Mouse (Mus musculus) retina, postnatal 1 day (tissue): Measurements from ENCODE around the gene Kif13a.

ENCODE experiments used
- DNase-seq: peaks from one replicate; pipeline ENCODE4 v3.0.0-alpha.2; 2012

Kif13a gene

DNA sequence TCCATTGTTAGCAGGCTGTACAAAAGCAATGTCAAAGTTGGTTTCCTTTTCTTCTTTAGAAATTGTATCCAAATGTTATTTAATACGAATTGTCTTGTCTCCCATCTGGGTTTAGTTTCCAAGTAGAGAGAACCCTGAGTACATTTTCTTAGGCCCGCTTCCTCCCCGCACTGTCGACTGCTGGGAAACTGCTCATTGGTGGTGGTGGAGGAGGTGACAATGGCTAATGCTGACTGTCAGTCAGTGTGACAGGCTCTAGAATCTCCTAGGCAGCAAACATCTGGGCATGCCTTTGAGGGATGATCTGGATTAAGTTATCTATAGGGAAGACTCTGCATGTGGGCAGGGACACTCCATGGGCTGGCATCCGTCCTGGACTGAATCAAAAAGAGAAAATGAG lies 96.1 kb downstream of the Kif13a start:
- DNase-seq: no peak

DNA sequence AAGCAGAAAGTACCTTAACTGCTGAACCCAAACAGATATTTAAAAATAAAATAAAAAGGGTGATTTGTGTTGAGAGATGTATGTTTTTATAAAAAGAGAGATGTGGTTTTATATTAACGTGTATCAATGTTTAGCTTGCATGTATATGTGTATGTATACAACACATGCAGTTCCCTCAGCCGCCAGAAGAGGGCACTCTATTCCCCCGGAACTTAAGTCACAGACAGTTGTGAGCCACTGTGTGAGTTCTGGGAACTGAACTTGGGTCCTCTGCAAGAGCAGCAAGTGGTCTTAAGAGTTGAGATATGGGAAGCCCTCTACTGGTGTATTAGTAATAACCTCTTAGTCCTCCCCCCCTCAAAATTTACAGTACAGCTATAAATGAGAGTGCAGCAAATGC lies 96.7 kb downstream of the Kif13a start:
- DNase-seq: no peak

GRCm38 (mm10) chr13:46823271-46823670 lies 106.4 kb downstream of the Kif13a start:
- no peak for DNase-seq

DNA sequence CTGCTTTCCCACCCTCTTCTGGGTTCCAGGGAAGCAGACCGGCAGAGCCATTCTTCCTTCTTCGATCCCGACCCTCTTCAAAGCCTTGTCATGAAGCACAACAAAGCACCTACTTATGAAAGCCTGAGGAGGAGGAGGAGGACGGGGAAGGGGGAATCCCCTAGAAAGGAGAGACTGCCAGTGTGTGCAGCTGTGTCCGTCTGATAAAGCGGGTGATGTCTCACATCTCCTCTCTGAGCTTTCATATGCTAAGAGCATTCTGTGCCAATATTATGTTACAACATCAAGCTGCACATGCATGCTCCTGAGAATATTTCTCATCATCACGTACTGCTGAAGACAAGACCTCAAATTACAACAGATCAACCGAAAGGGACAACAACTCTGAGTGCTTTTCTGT lies 107.5 kb downstream of the Kif13a start:
- no peak for DNase-seq

DNA sequence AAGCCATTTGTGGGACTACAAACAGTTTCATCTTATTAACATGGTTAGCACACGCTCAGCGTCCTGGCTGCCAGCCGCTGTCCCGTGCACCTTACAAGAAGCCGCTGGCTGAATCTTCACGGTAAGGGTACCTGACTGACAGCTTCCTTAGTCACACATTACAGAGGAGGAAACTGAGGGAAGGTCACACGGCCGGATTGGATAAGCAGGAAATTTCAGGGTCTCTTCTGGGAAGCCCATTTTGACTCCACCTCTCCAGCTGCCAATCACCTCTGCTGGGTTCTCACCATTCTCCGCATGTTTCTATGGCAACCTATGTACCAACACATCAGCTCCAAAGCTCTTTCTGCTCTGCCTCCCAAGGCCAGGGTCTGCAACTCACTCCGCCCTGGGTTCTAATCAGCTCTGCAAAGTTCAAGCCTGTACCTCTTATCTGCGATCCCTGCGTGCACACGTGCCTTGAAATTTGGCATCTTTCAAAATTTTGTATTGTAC lies 109.9 kb downstream of the Kif13a start:
- no peak for DNase-seq

DNA sequence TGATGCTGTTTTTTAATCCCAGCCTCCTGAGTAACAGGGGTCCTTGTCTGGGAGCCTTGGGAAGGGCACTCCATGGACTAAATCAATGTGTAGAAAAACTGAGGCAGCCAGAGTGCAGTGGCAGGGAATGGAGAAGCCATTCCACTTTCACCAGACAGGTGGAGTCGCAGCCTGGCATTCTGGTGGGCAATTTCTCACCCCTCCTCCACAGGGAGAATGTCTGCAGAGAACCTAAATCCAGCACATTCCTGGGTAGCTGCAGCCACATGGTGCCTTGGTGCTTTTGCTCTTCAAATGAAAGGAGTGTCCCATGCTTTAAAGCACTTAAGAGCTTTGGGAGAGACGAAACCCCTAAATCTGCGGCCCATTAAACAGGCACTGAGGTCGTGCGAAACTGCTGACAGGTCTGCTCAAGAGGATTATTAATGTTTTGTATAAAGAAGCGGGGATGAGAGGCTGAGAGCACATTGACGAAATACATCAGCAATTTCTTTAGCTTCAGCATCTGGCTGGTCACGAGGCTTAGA lies 110.4 kb downstream of the Kif13a start:
- no peak for DNase-seq

DNA sequence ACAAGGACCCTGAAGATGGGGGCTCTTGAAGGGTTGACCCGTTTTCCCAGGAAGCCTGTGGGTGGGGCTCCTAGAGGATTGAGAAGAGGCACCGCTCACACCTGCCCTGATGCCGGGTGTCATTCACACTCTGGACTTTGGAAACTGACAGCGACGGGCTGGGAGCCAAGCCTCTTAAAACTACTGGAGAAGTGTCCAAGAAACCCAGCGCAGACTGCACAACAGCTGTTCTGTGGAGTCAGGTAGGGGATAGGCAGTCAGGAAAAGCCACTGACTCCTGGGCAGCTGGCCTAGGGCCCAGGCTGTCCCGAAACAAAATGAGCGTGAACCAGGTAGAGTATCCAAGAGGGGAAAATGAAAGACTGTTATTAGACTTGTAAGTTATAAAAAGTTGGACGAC lies 111.3 kb downstream of the Kif13a start:
- DNase-seq: no peak

- DNase-seq: no peak
Observed at GRCm38 (mm10) chr13:46812648-46813184, 117.0 kb downstream of the Kif13a start.

DNA sequence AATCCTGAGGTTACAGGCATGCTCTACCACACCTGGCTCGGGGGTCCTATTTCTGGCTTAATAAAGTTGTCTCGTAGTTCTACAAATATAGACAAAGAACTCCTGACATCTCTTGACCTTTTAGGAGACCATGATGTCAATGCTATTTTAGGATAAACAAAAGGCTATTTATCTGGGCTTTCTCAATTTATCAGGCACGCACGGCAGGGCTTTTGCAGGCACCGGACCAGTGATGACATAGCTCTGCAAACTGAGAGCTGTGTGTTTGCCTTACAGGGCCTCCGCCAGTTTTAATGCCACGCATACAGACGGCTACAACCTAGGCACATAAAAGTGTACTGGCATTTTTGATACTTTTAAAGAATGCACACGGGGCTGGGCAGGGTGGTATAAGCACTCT lies 118.0 kb downstream of the Kif13a start:
- no peak for DNase-seq

DNA sequence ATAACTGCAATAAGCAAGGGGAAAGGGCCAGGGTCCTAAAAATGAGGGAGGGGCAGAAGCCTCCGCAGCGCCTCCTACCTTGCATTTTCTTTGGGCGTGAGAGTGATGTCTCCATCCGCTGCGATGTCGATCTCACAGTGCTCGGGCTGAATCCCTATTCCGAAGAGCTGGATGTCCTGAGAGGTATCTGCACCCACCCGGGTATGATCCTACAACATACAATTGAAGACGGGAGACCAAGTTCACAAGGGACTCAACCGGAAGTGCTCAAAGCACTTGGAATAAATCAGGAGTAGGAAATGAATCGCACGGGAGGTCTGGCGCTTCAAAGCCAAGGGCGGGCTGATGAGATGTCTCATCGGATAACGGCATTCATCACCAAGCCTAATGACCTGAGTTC lies 119.1 kb downstream of the Kif13a start:
- no peak for DNase-seq

GRCm38 (mm10) chr13:46810098-46810497 lies 119.6 kb downstream of the Kif13a start:
- peak; percentile 68 for DNase-seq

- DNase-seq: no peak
Observed at GRCm38 (mm10) chr13:46807901-46808300, 121.8 kb downstream of the Kif13a start.

GRCm38 (mm10) chr13:46801196-46801595 lies 128.5 kb downstream of the Kif13a start:
- no peak for DNase-seq

DNA sequence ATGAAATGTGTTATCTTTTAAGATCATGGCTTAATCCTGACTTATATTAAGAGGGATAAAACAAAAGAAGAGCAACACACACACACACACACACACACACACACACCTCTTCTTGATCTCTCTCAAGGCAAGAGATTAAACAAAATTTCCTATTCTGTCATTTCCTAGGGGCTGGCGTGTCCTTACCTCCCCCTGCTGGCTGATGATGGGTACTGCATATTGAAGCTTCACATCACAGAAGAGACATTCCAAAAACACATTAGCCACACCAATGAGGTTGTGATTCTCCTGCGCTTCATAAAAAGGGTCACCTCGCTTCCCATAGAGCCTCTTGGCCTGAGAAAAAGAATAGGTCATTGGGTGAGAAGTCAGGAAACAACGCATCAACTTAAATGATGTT lies 131.5 kb downstream of the Kif13a start:
- DNase-seq: peak; percentile 71

- no peak for DNase-seq
Observed at GRCm38 (mm10) chr13:46796381-46796780, 133.3 kb downstream of the Kif13a start.

DNA sequence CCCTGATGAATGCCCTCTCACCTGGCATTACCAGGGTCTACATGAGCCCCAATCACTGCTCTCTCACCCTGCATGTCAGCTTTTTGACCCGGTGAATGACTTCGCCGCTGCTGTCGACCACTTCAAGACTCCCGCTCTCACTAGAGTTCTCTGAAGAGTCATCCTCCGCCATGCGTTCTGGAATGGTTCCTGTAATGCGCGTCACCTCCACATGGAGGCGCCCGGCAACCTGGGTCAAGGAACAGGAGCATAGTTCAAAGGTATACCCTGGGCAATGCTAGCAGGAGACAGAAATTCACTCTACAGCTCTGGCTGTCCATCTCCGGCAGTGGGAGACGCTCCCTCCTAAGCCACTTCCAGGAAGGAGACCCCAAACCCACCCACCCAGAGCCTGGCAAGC lies 135.8 kb downstream of the Kif13a start:
- DNase-seq: no peak

GRCm38 (mm10) chr13:46788452-46788851 lies 141.2 kb downstream of the Kif13a start:
- no peak for DNase-seq

- DNase-seq: no peak
Observed at GRCm38 (mm10) chr13:46786836-46787235, 142.8 kb downstream of the Kif13a start.

- DNase-seq: no peak
Observed at GRCm38 (mm10) chr13:46786064-46786561, 143.6 kb downstream of the Kif13a start.

GRCm38 (mm10) chr13:46780379-46780778 lies 149.3 kb downstream of the Kif13a start:
- no peak for DNase-seq

- DNase-seq: no peak
Observed at GRCm38 (mm10) chr13:46779831-46780230, 149.8 kb downstream of the Kif13a start.

DNA sequence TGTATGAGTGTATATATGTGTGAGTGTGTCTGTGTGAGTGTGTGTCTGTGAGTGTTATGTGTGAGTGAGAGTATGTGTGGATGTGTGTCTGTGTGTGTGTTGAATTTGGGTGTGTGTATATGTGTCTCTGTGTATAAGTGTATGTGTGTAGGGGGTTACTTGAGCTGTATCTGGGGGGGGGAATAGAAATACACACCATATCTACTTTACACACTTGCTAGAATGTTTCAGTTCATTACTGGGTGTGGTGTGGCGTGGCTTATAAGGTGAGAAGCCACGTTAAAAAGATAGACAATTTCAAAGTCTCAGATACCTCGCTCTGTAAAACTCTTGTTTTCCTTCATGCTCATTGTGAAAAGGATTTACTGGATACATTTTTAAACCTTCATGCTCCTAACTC lies 152.2 kb downstream of the Kif13a start:
- DNase-seq: no peak

GRCm38 (mm10) chr13:46776636-46777305 lies 152.9 kb downstream of the Kif13a start:
- no peak for DNase-seq

GRCm38 (mm10) chr13:46774998-46775397 lies 154.7 kb downstream of the Kif13a start:
- DNase-seq: no peak

DNA sequence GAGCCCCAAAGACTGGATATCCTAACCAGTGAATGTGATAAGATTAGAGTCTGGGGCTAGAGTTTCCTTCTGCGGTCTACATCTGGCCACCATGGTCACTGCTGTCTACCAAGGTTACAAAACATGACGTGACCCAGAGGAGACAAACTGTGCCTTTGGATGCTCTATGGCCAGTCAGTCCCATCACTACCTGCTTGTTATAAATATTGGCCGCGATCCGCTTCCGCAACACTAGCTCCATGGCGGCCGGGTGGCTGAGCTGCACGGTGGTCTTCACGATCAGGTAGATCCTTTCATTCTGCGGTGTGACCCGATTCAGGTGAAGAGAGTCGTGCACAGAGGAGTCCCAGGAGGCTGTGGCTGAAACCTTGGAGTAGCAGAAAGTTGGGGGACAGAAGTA lies 157.1 kb downstream of the Kif13a start:
- DNase-seq: no peak
